Mouse (Mus musculus) kidney, postnatal 14 days (tissue): ENCODE data around the gene Golga2.

ENCODE experiments used
- DNase-seq: peaks from one replicate; pipeline ENCODE4 v3.0.0; 2022; ENCODE audit warnings: mixed read lengths

Golga2 gene

DNA sequence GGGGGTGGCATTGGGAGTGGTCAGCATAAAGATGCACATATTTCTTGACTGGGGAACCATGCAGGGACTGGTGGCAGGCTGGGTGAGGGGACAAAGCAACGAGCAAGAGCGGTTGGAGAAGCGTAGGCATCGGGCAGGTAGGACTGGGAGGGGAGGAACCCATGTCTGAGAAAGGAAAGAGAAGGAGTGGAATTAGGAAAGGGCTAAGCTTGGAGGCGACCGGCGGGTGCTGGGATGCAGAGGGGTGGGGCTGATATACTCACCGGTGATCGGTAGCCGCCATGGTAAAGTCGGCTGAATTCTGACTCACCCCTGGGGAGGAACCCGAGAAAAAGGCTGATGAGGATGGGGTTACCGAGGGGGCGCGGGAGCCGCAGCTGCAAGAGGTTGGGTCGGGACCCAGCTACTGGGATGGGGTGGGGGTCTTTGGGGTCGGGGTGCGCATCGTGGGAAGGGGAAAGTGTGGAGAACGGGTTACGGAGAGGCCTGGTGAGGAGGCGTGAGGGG is at the start of gene Golga2:
Gene Golga2, plus strand, starts transcription at position 51 of the 507 bp plus-strand sequence.
- DNase-seq, result no peak

DNA sequence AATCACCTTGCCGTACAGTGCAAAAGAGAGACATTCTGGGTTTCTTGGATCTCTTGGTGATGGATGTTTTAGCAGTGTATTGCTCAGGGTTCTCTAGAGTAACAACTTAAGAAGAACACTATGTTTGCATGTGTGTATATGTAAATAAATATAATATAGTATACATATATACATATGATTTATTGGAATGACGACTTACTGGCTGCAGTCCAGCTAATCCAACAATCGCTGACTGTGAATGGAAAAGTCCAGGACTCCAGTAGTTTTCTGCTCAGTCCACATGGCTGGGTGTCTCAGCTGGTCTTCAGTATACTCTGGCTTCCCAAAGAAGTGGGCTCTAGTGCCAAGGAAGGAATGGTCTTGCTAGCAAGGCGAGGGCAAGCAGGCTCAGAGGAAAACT is 49.6 kb upstream of the Golga2 start:
- DNase-seq, result no peak

DNA sequence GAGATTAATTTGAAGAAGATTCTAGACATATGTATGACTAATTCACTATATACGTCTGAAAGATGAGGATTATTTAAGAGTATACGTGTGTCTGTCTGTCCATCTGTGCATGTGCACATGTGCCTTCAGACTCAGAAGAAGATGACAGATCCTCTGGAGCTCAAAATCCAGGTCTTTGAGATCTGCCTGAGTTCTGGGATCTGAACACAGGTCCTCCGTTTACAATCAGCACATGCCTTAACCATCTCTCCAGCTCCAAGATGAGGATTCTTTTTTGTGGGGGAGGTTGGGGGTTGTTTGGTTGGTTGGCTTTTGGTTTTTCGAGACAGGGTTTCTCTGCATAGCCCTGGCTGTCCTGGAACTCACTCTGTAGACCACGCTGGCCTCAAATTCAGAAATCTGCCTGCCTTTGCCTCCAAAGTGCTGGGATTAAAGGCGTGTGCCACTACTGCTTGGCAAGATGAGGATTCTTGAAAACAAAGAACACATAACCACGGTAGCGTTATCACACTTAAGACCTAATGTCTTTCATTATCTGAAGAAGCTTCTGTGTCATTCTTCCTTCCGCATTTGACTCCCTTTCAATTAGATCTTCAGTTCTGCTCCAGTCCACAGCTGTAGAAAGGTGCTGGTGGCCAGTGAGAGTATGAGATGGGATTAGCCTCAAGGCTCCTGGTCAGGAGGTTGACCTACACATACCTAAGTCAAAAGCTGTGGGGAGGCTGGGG is 48.3 kb upstream of the Golga2 start:
- no peak for DNase-seq

DNA sequence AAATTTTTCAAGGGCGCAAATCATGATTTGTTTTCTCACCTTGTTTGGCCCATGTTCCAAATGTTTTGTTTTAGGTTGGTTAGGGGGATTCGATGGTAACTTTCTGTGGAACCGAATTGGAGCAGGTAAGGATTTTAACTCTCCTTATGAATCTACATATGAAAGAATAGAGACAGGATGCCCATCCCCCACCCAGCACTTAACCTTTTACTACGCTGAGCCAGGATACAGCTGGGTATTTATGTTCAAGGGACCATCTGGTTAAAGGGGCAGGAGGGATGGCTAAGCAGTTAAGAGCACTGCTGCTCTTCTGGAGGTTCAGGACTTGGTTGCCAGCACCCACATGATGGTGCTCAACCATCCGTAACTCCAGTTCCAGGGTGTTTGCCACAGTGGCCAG is 46.6 kb upstream of the Golga2 start:
- no peak for DNase-seq

DNA sequence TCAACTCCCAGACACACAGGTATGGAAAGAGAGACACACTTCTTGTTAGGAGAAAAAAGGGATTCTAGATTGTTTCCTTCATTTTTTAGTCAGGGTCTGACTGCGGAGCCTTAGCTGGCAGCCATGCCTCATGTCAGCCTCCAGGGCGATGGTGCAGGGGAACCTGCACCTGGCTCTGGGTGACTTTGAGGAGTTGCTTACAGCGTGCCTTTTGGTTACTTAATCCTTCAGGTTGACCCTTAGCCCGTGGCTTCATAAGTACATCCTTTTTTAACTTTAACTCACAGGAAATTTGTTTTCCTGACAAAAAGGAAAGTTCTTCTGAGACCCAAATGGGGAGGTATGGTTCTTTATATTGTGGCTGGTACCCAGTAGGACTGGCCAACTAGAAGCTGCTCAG is 44.2 kb upstream of the Golga2 start:
- DNase-seq, result no peak

DNA sequence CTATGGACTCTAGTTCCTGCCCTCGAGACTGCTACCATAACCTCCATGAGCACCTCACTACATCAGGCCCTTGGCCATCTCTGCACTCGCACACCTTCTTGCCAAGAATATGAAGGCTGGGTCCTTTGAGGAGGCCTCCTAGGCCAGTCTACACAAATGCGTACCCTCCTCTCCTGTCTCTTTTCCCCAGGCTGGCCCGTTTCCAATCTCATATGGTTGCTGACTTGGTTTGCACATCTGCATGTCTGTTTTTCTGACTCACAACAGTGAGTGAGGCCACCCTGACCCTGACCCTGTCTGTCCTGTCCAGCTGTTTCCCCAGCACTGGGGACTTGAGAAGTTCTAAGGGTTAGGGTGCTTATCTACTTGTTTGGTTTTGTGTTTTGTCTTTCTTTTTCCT is 40.4 kb upstream of the Golga2 start:
- no peak for DNase-seq

DNA sequence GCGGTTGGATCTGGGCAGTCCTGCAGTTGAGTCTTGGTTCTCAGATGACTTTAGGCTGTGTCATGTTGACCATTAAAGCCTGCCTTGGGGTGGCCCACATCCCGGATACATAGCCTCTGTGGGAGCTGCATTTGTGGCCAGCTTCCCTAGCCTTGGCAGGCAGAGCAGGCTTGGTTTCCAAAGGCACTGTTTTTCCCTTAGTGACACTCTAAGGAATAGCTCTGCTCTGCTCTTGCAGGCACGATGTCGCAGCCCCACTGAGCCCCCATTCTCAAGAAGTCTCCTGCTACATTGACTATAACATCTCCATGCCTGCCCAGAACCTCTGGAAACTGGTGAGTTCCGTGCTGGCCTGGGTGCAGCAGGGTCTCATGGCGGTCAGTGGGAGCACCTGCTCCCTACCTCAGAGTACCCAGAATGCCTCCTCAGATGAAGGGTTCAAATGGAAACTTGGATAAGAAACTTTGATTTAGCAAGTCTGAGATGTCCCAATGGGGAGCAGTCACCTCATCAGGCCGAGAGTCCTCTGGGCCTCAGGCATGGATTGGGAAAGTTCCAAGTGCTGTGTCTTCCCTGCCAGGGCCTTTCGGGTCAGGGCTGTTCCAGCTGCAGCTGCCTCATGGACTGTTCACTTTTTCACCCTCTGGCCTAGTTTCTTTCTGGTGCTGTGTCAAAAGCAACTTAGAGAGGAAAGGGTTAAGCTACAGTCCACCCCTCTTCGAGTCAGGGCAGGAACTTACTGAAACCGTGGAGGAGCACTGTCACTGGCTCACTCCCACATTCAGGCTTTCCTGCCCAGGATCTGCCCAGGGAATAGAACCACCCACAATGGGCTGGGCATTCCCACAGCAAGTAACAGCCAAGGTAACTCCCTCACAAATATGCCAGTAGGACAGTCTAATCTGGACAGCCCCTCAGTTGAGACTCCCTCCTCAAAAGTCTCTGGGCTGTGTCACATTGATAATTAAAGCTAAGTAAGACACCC is 38.5 kb upstream of the Golga2 start:
- peak; percentile 23 for DNase-seq

DNA sequence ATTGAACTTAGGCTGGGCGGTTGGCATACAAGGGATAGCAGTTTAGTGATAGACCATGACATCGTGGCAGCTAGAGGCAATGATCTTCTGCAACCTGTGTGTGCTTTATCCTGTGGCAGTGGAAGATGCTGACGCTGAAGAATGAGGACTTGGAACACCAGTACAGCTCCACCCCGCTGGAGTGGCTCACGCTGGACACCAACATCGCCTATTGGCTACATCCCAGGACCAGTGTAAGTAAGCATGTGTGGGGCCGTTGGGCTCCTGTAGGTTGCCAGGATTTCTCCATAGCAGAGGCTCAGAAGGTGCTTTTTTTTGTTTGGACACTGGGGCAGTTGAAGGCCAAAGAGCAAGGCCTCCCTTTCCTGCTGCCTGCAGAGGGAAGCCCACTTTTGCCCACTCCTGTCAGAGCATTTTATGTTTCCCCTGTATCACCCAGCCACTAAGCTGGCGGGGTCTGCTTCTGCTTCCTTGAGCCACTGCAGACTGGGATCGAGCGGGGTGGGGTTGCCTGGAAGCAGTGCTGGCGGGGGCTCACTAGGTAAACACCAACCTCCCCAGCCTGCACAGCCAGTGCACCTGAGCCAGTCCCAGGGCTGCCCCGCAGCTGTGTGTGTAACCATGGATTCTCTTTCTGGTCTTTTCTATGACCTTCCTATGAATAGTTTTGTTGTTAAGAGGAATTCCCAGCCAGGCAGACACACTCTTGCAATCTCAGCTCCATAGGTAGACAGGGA is 35.2 kb upstream of the Golga2 start:
- no peak for DNase-seq

DNA sequence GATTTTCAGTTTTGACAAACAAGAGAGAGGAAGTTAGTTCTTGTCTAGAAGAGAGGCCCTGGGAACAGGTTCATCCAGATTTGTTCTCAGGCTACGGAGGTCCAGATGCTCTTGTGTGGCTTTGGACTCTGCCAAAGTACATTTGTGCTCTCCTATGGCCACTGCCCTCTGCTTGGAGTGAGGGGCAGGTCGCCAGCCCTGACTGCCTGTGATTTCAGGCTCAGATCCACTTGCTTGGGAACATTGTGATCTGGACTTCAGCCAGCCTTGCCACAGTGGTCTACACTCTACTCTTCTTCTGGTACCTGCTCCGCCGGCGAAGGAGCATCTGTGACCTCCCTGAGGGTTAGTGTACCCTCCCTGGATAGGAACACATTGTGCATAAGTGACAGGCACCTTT is 34.5 kb upstream of the Golga2 start:
- DNase-seq, result no peak

DNA sequence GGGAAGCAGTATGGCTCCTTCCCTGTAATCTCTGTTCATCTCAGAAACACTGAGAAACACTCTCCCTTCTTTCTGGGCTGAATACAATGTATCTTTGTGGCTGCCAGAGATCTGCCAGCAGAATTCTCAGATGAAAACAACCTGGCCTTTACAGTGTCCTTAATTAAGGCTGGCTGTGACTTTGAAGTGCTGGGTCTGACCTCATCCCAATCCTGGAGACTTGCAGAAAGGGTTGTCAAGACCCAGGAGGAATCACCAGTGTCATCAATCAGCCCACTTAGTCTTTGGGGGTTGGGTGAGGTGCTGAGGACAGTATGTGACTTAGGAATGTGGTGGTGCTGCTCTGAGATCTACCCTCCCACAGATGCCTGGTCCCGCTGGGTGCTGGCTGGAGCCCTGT is 33.8 kb upstream of the Golga2 start:
- DNase-seq, result no peak

DNA sequence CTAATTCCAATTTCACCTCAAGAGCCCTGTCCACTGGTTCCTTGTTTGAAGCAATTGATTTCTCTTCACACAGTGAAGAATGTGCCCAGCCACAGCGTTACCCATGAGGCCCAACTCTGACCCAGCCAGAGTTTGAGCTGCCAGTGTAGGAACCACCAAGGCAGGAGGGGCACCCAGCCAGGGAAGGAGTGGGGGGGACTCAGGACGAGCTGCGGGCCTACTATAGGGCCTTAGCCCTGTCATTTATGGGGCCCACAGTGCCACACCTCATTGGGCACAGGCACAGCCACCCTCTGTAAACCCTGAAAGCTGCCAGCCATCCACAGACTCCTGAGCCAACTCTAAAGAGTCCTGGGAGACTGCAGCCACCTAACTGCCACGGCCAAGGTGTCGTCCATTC is 32.6 kb upstream of the Golga2 start:
- no peak for DNase-seq

DNA sequence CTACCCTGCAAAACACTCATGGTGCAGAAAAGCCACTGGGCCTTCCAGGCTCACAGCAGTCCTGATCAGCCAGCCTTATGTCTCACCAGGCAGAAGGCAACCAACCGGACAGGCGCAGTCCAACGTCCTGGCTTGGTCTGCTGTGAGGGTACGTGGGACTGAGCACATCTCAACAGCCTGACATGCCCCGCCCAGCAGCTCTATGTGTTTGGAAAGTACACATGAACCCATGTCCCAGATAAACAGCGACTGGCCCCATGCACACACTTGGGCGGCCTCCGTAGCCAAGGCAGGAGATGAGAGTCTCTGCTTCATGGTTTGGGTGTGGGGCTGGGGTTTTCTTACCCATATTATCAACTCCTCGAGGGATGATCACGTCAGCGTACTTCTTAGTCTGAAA is 30.9 kb upstream of the Golga2 start:
- no peak for DNase-seq

DNA sequence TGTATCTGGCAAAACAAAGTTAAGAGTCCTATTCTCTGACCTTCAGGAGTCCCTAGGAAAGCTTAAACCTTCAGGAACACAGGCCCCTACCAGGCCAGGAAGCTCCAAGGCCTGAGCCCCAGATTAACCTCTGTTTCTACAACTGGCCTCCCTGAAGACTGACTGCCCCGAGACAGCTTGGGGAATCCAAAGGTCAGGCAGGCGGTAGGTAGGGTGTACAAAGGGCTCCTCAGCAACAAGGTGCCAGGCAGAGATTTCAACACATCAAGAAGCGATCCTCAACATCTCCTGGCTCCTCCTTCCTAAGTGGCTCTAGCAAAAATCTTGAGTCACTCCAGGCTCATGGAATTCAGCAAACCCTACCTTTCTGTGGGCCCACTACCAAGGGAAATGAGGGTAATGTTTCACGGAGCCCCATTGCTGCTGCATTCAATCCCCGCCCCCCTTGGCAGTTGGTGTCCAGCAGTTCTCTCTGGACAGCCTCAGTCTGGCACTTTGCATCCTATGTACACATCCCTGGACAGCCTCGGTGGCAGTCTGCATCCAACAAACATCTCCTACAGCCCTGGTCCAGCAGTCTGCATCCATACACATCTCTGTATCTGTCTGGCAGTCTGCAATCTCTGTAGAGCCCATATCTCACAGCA is 28.2 kb upstream of the Golga2 start:
- DNase-seq, result peak; percentile 71

DNA sequence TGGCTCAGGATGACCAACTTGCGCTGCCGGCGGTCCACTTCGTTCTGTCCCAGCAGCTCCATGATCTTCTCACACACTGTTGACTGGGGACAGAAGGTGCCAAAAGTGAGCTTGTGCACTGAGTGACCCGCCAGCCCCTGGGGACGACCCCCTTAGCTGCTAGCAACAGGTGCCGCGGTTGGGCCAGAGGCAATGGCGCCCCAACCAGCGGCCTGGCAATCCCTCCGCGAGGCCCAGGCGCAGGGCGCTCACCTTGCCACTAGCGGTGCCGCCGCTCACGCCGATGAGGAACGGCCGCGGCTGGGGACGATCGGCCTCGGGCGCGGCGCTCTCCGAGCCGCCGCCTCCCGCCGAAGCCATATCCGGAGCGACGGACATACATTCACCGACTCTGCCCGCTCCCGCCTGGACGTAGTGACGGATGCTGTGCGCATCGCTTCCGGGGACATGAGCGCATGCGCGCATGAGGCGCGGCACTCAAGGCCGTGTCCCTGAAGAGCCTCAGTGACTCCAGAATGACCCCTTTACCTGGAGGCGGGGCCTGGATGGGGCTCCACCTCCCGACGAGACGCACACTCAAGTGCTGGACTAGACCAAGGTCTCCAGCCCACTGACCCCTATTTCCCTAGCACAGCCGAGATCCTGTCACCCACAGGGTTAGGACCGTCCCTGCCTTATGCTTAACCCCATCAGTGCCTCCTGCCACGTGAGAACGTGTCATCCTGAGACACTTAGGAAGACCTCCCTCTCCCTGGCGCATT is 27.3 kb upstream of the Golga2 start, which contains the start of gene Uck1:
Gene Uck1, minus strand, starts transcription at position 503 of the 761 bp plus-strand sequence.
- peak; percentile 94 for DNase-seq

DNA sequence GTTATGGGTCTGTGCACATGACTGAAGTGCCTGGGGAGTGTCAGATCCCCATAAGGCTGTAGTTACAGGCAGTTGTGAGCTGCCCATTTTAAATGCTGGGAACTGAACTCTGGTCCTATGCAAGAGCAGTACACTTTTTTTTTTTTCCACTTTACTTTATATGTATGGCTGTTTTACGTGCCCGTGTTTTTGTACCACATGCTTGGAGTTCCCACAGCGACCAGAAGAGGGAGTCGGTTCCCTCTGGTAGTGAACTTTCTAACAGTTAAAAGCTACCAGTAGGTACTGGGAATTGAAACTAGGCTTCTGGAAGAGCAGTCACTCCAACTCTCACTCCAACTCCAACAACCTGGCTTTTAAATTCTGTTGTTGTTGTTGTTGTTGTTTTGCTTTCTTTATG is 26.5 kb upstream of the Golga2 start:
- peak; percentile 41 for DNase-seq

DNA sequence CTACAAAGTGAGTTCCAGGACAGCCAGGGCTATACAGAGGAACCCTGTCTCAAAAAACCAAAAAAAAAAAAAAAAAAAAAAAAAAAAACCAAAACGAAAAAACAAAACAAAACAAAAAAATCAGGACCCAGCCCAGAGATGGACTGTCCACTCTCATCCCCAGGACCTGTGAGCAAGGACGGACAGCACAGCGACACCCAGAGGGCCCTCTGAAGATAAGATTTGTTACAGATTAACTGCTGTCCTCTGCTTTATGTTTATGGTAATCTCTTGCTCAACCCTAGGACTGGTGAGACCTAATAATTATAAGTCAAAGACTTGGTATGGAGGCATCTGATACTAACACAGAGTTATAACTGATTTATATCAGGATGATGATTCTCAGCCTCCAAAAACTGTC is 11.4 kb upstream of the Golga2 start:
- DNase-seq, result no peak

DNA sequence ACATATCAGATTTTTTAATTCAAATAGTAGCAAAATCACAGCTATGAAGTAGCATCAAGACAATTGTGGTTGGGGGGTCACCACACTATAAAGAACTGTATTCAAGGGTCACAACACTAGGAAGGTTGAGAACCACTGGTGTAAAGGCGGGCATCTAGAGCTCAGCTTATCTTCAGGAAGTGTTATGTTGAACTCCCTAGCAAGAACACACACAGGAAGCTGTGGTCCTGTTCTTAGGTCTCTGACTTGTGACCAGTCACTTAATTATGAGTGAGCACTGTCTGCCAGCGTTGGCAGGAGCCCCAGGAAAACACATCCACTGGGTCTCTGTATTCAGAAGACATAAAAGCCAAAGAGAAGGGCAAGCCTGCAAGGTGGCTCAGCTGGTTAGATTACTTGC is 4.9 kb upstream of the Golga2 start:
- no peak for DNase-seq

DNA sequence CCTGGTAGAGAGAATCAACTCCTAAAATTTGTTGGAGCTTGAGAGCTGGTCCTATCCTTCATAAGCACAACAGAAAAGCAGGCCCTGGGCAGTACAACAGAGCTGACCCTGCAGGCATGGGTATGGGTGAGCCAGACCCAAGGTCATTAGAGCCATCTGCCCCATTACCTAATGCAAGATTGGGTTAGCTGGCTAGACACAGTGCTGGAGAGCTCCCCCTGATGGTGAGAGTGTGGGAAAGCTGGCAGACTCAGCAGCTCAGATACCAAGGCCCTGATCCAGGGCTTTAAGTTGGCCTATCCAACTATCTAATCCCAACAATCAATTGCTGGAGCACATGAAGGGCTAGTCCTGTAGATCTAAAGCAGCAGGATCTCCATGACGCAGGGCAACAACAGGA is 4.5 kb upstream of the Golga2 start:
- peak; percentile 73 for DNase-seq

DNA sequence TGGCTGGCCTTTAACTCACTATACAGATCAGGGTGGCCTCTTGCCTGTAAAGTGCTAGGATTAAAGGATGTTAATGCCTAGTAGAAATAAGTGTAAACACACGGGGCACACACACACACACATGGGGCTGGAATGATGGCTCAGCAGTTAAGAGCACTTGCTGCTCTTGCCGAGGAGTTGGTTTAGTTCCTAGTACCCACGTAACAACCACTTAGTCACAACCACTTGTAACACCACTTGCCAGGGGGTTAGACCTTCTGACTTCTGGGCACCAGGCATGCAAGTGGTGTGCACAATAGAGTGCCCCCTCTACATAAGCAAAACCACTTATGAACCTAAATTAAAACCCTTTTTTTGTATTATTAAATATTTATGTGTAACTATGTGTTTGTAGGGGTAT is 3.2 kb upstream of the Golga2 start:
- DNase-seq, result no peak

DNA sequence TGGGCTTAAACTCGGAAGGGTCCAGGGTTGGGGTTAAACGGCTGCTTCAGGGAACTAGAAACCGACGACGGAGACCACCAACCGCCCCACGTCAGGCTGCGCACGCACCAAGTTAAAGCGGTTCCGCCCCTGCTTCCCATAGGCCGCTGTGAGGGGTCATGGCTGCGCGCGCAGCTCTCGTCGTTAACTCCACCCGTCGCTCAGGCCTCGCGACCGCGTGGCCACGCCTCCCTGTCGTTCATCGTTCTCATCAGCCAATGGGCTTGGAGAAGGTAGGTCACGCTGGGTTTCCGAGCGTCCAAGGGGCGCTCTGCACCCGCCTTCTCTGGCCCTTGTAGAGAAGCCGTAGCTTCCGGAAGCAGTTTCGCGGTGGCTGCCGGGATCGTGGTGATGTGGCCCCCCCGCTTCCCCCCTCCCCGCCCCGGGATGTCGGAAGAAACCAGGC is 761 bp downstream of the Golga2 start, which contains the start of gene Swi5:
Gene Swi5, minus strand, starts transcription at position 153 of the 445 bp plus-strand sequence.
- DNase-seq, result peak; percentile 100

DNA sequence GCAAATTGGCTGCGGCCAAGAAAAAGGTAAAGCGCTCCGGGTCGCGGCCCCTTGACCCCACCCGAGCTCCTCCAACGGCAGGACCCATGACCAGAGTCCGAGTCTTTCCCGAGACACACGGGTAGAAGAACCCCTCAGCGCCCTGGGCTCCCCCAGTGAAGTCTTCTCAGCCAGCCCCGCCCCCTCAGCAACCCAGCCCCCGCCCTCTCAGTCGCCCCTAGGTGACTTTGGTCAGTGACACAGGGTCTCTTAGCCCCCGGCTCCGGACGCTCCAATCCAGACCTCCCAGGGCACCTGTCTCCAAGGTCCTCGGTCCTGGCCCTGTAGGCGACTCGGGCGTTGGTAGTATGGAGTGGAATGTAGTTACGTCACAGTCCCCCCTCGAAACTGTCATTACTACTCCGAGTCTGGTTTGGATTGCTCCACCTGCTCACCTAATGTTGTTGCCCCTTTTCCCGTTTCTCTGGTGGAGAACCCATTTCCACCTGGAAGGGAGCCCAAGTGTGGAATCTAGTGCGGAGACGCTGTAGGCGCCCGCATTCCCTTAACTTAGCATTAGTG is 1.3 kb downstream of the Golga2 start:
- DNase-seq, result no peak
